Mouse (Mus musculus) adrenal gland, adult 18-20 months (tissue): Measurements from ENCODE around the gene H60b. TPM values are rescaled to one million over a fixed set of nuclear protein-coding genes. Genes with fewer than 3 reads are reported as not detected.
"Not testable (repeated sequence)": the region's sequence is repeated elsewhere in the genome, so short reads cannot be mapped to it uniquely, and the experiment has no call there.

Experiments used
- DNase-seq, 2 experiments: peaks; one replicate each; pipeline ENCODE4 v3.0.0; 2021 to 2022; ENCODE audit warnings: low spot score in 2 of 2
- total RNA-seq, 2 experiments: library from RNA; stranded (reverse); gene quantifications; 1 replicate in 1 of 2; 2 replicates in 1 of 2; pipeline ENCODE4 v1.2.3; 2021

H60b gene
- total RNA-seq, 2 experiments from 2014 or later, result 0.36 TPM; not detected in 1

DNA sequence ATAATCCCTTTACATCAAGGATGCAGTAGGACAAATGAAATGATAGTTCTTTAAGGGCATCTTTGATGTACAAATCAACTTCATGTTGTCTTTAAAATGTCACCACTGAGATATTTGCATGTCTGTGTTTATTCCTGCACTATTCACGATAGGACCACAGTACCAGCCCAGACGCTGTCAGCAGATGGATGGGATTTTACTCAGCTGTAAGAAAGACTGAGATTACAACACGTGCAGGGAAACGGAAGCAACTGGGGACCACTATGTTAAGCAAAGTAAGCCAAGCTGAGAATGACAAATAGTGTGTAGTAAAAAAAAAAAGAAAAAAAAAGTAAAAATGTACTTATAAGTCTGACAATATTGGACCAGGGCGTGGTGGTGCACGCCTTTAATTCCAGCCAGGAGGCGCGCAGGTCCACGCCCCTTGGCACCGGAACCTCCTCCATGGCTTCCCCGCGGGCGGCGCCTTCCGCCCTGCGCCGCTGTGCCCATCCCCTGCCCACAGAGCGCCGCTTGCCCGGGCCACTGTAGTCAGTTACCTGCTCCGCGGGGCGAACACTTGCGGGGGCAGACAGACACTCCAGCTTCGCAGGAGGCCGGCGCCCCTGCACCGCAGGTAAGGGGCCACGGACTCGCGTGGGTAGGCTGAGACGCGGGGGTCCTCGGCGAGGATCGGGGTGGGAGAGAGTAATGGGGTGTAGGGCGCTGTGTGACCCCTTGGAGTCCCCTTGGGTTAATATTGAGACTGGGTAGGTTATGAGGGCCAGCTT, 114.7 kb downstream of the H60b start:
- DNase-seq, result peak in 1 of 2 experiments; percentile 1

DNA sequence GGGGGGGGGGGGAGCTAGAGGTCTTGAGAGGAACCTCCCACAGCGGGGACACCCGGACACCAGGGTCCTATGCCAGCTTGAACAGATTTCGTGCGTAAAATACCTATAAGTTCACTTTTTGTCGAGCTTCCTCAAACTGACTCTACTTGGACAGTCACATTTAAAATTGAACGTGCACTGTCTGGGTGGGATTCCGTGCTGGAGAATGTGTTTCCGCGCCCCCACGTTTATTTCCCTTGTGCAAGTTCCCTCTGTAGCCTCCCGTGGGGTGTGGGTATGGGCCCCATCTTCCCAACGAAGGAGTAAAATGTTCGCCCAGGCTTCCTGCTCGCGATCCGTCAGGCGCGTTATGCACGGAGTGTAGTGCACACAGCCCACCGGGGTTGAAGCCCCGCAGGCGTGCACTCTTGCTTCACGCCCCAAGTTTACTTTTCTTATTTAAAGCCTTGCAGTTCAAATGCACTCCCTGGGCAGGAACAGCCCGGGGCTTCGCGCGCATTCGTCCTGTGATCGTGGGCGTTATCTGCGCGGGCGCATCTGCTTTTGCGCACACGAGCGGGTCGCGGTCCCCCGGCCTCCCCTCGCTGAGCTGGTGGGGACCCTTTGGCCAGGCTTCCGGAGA, 115.4 kb downstream of the H60b start:
- no peak for DNase-seq

DNA sequence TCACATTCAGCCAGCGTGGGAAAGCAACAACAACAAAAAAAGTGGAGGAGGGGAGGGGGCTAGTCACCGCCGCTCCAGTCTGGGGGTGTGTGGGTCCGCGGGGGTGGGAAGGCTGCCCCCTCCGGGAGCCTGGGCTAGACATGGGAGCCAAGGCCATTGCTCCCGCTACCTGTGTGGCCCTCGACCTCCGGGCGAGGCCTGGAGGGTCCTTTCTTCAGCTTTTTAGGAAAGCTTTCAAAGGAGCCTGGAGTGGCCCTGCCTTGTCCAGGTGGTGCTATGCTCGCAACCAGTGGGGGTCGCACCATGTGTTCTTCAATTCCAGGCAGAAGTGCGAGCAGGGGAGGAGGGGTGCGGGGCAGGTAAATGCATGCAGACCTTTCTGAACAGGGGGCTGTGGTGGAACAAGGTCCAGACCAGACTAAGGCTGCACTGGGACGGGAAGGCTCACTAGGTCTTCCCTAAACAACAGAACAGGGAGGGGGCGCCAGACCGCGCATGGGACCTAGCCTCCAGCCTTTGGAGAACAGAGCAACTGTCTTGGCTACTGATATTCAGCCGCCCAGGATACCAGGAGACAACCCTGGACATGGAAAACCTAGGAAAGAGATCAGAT, 116.2 kb downstream of the H60b start:
- DNase-seq, result no peak

DNA sequence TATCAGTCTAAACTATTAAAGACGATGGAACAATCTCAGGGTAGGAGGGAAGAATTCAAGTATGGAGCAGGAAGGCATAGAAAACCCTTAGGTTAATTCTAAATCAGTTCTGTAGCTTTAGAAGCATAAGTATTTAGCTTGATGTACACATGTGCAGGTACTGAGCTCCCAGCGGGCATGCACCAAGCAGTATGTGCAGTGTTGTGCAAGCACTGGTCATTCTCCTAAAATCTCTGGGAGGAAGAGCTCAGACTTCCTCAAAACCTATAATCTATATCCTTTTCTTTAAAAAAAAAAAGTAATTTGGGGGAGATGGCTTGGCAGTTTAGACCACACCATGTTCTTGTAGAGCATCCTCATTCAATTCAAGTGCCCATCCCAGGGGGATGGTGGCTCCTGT, 120.1 kb downstream of the H60b start:
- not testable (repeated sequence) for DNase-seq

GRCm38 (mm10) chr10:22282816-22283215, 124.4 kb downstream of the H60b start:
- DNase-seq, result no peak

DNA sequence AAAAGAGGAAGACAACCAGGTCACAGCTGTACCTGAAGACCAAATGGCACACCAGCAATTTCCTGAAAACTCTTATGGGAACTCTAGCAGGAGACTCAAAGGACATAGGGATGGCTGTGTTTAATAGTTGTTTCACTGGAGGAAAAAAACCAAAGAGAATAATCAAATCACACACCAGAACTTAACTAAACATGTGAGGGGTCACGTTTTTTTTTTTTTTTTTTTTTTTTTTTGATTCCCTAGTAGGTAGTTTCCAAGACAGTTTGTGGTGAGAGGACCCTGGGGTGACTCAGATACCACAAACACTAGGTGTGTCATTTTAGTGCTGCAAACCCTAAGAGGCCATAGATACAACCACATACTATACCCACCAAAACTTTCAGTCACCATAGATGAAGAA, 137.3 kb downstream of the H60b start:
- no peak for DNase-seq

DNA sequence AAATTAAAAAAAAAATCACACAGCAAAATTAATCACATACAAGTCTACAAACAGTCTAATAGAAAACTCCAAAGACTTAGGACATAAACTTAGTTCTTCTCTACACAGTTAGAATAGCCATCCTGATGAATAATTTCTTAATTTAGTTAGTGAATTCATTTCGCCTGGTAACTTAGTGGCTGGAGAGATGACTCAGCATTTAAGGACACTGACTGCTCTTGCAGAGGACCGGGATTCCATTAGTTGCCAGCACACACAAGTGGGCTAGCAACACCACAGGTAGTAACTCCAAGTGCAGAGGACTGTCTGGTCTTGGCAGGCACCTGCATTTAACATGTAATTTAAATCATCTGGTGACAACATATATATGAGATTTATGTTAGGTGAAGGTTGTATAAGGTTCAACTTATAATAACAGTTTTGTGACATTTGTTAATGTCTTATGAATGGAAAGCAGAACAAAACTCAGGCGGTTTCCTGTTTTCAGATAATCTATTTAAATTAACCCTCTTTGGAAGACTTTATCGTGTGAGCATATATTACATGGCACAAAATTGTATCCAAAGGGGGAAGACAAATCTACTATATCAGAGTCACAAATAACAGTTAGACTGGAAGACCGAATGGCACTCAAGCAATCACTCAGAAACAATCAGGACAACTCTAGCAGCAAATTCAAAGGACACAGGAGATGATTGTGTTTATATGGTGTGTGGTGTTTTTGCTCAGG, 138.8 kb downstream of the H60b start:
- no peak for DNase-seq

GRCm38 (mm10) chr10:22297766-22298461, 139.5 kb downstream of the H60b start:
- DNase-seq, result no peak

- no peak for DNase-seq
Measured at GRCm38 (mm10) chr10:22299324-22299723, 140.9 kb downstream of the H60b start.

GRCm38 (mm10) chr10:22301641-22302040, 143.3 kb downstream of the H60b start:
- no peak for DNase-seq

DNA sequence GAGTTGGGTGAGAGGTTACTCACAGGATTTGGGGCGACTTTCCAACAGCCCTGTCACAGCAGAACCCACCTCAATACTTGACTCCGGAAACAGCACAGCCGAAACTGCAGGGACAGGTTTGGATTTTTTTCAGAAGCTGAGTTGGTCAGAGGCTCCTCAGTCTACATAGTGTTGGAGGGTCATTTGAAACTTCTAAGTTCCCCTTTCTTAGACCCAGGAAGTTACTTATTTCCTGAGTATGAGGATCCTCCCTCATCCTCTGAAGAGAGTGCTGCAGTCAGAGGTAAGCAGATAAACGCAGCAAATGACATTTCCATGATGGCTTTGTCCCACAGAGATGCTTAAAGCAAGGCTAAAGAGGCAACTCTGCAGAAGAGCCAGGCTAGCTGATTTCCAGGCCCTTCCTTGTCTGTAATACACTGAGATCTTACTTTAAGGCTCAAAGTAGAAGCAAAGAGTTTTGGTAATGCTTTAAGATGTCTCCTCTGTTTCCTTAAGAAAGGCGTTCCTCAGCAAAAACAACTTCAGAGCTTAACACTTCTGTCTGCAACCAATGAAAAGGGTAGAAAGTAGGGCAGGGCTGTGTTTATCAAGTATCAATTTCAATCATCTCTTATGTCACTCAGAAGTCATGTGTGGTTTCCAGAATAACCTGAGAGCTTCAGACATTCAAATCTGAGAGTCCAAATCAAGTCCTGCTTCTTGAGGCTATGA, 144.1 kb downstream of the H60b start:
- DNase-seq, result no peak

DNA sequence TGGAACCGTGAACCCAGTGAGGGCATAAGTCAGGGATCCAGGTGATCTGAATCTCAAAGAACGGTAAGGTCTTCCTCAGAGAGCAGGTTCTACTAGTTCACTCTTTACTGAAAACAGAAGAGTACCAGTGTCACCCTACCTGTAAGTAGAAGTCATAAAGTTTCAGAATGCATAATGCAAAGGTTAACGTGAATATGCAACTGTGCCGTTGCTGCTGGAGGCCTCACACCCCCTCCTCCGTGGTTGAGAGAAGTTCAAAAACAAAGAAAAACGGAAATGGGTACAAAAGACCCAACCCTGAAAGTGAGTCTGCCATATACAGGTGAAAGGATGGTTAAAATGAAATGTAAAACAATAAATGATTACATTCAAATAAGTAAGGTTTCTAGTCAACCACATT, 145.3 kb downstream of the H60b start:
- DNase-seq, result no peak

- DNase-seq, result no peak
Measured at GRCm38 (mm10) chr10:22305801-22306200, 147.4 kb downstream of the H60b start.

GRCm38 (mm10) chr10:22306452-22306851, 148.1 kb downstream of the H60b start:
- no peak for DNase-seq

DNA sequence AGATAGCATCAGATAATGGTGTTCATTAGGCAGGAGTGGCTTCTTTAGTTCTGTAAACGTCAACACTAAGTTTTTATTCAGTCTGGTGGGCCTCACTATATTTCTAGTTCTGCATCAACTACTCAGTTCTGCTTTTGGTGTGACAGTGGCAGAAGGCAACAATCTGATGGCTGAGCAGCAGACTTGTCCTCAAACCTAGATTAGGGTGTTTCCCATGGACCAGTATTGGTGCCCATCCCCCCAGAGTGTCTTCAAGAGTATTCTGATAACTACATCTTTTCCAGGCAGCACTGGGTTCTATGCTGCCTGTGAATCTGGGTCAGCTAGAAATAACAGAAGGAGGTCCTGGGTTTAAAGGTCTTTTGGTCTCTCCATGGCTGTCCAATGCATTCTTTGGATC, 149.8 kb downstream of the H60b start:
- DNase-seq, result no peak

DNA sequence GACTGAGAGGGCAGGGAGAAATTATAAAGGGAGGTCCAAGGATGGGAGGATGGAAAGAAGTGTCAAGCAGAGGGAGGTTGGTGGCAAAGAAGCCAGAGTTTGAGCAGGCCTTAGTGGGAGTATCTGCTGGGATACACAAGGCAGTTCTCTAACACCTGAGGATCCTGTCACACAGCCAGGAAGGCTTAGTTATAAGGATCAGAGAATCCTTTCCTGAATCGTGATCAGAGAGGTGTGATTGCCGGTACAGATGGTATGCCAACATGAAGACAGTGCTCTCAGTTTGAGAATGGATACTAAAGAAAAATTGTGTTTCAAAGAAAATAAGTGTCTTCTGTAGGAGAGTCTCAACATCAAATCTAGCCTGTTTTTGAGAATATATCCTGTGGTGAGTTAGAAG, 164.5 kb downstream of the H60b start:
- no peak for DNase-seq
